Mouse (Mus musculus): ENCODE results near the gene 2410015M20Rik.

DNA sequence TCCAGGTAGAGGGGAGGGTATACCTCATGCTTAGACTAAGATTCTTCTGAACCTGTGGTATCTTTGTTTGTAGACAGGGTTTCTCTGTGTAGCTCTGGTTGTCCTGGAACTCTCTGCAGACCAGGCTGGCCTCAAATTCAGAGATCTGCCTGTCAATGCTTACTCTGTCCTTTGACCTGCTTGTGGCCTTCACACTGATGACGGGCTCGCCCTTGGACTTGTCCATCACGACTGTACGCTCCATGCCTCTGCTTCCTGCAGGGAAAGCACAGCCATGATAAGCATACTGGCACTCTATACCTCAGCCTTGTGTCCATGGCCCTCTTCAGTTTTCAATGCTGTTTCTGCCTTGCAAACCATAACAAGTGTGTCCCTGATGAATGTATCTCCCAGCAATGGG, 42.2 kb downstream of the 2410015M20Rik start:
- TF ChIP-seq POLR2A (IDR thresholded peaks at IDR 0.05; ENCODE audit: low read depth, low read length): no peak
- TF ChIP-seq CTCF (IDR thresholded peaks at IDR 0.05; ENCODE audit: borderline replicate concordance, insufficient read depth, low read length): no peak
